Mouse (Mus musculus) lung, postnatal 0 days (tissue): ENCODE data around the gene Nwd1. TPM values are rescaled to one million over a fixed set of nuclear protein-coding genes. Genes with fewer than 3 reads are reported as not detected.
"Not testable (repeated sequence)": the region's sequence is repeated elsewhere in the genome, so short reads cannot be mapped to it uniquely, and the experiment has no call there.

ENCODE experiments used
- ATAC-seq: fragments of 200-750 bp; cut with Nextera tagmentation; 2 replicates; pipeline ENCODE4 v1.8.0; 2017; ENCODE audit warnings: moderate library complexity
- DNase-seq: peaks from one replicate; pipeline ENCODE4 v3.0.0-alpha.2; 2016; ENCODE audit warnings: low spot score
- H3K27ac ChIP-seq: fragments of 300-500 bp; sonication (generic); 2 replicates; pipeline ENCODE4 v1.5.1; 2014; ENCODE audit warnings: antibody characterized with exemption, mild to moderate bottlenecking, low read length, mixed read lengths
- H3K27me3 ChIP-seq: fragments of 300-500 bp; sonication (generic); replicated peaks from 2 replicates; pipeline ENCODE4 v1.6.1; 2014; ENCODE audit warnings: low read length, mixed read lengths; ENCODE audit not compliant: insufficient read depth
- H3K36me3 ChIP-seq: fragments of 300-500 bp; sonication (generic); 2 replicates; pipeline ENCODE4 v1.6.1; 2014; ENCODE audit warnings: low read length, mixed read lengths; ENCODE audit not compliant: insufficient read depth
- H3K4me1 ChIP-seq: fragments of 300-500 bp; sonication (generic); 2 replicates; pipeline ENCODE4 v1.6.1; 2014; ENCODE audit warnings: antibody characterized with exemption, low read depth, low read length, mixed read lengths; ENCODE audit not compliant: insufficient read depth
- H3K4me2 ChIP-seq: fragments of 300-500 bp; sonication (generic); replicated peaks from 2 replicates; pipeline ENCODE4 v1.6.1; 2014; ENCODE audit warnings: low read depth, mild to moderate bottlenecking, low read length, moderate library complexity, mixed read lengths
- H3K4me3 ChIP-seq: fragments of 300-500 bp; sonication (generic); 2 replicates; pipeline ENCODE4 v1.5.1; 2014; ENCODE audit warnings: low read depth, low read length
- H3K9ac ChIP-seq: fragments of 300-500 bp; sonication (generic); replicated peaks from 2 replicates; pipeline ENCODE4 v1.6.1; 2014; ENCODE audit warnings: low read depth, mild to moderate bottlenecking
- H3K9me3 ChIP-seq: fragments of 300-500 bp; sonication (generic); 2 replicates; pipeline ENCODE4 v1.6.1; 2016; ENCODE audit warnings: low read length, mixed read lengths
- CTCF ChIP-seq: IDR thresholded peaks from 2 replicates; pipeline ENCODE4 v1.5.1; 2016; ENCODE audit warnings: antibody characterized with exemption, mild to moderate bottlenecking
- EP300 ChIP-seq: IDR thresholded peaks from 2 replicates; pipeline ENCODE4 v1.6.1; 2016; ENCODE audit warnings: antibody characterized with exemption, mild to moderate bottlenecking, control low read depth
- WGBS: fragments of 180-500 bp; shearing (Covaris S2); extraction: QIAGEN DNeasy Blood & Tissue Kit; methylation state at CpG from one replicate; pipeline ENCODE4 v1.1.7; 2014; 5-methylcytosine and 5-hydroxymethylcytosine counted together
- polyA plus RNA-seq: library from polyadenylated mRNA; unstranded; fragments of >200 nt; fragmentation: Nextera tagmentation; extraction: Ambion mirVana; gene quantifications from 2 replicates; pipeline ENCODE4 v1.2.1, GENCODE M21; 2015

Gene Nwd1
- polyA plus RNA-seq, 1 experiment from 2014 or later, result 0.05 TPM

- Histone ChIP-seq H3K27ac (no peak overlapping the region), H3K9ac (no peak overlapping the region), H3K4me1 (no peaks in the 10 kb centered on the region), H3K4me3 (no peak overlapping the region), H3K4me2 (no peak overlapping the region), H3K36me3 (no peaks in the 10 kb centered on the region), H3K9me3 (no peaks in the 10 kb centered on the region), H3K27me3 (no peaks in the 10 kb centered on the region)
- no peak for DNase-seq
- peak; percentile 35 for ATAC-seq
- WGBS, result 26% methylated on average over 2 of the region's 2 CpGs
- no peak for TF ChIP-seq CTCF
These were observed 36.6 kb downstream of the Nwd1 start for GRCm38 (mm10) chr8:72683010-72683521.

GRCm38 (mm10) chr8:72683572-72684099 lies 37.1 kb downstream of the Nwd1 start:
- not testable (repeated sequence) for H3K27ac ChIP-seq, H3K4me3 ChIP-seq, H3K9me3 ChIP-seq, ATAC-seq, H3K27me3 ChIP-seq, H3K36me3 ChIP-seq, H3K9ac ChIP-seq, H3K4me1 ChIP-seq, DNase-seq, H3K4me2 ChIP-seq
- WGBS, result 87% methylated on average over 5 of the region's 5 CpGs

GRCm38 (mm10) chr8:72698349-72698926 lies 51.9 kb downstream of the Nwd1 start:
- DNase-seq (no peak), ATAC-seq (no peak)
- no peaks in the 10 kb centered on the region for H3K9me3 ChIP-seq
- no peak overlapping the region for H3K27ac ChIP-seq
- 97% methylated on average over 2 of the region's 2 CpGs for WGBS
- no peaks in the 10 kb centered on the region for H3K27me3 ChIP-seq
- H3K4me3 ChIP-seq, result no peak overlapping the region
- no peak overlapping the region for H3K4me2 ChIP-seq
- no peaks in the 10 kb centered on the region for H3K36me3 ChIP-seq
- H3K4me1 ChIP-seq, result no peaks in the 10 kb centered on the region
- no peak for TF ChIP-seq EP300
- no peak for TF ChIP-seq CTCF
- H3K9ac ChIP-seq, result no peak overlapping the region

DNA sequence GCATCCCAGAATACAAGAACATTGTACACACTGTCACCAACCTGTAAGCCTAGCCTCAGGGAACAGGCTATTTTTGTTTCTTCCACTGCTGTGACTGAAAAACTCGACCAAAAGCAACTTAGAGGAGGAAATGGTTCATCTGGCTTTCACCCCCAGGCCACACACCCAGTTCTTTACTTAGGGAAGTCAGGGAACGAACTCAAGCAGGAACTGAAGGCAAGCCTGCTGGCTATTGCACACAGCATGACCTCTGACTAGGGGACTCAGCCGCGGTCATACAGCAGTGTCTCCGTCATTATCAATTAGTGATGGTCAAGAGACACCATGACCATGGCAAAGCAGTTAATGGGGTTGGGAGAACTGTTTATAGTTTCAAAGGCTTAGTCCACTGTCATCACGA lies 66.1 kb downstream of the Nwd1 start:
- Histone ChIP-seq H3K27ac (no peak overlapping the region), H3K36me3 (no peaks in the 10 kb centered on the region), H3K27me3 (no peaks in the 10 kb centered on the region), H3K4me2 (no peak overlapping the region), H3K4me3 (no peak overlapping the region), H3K9ac (no peak overlapping the region), H3K9me3 (no peaks in the 10 kb centered on the region), H3K4me1 (no peaks in the 10 kb centered on the region)
- no peak for TF ChIP-seq EP300
- no peak for TF ChIP-seq CTCF
- 65% methylated on average over 6 of the region's 6 CpGs for WGBS
- DNase-seq (no peak), ATAC-seq (no peak)

DNA sequence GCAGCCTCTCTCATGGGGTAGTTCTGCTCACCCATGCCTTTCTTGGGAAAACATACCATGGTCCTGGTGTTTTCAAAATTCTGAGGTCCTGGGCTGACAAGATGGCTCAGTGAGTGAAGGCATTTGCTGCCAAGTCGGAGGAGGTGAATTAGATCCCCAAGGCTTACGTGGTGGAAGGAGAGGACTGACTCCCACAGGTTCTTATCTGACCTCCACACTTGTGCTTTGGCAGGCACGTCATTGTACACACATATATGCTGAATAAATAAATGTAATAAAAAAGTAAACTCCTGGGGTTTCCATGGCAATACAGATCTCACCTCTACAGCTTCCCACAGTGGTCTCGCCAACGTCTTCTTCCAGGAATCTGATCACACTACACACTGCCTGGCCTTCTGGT lies 70.1 kb downstream of the Nwd1 start:
- no peak overlapping the region for H3K27ac ChIP-seq

GRCm38 (mm10) chr8:72720541-72720940 lies 74.0 kb downstream of the Nwd1 start:
- Histone ChIP-seq H3K27me3 (no peaks in the 10 kb centered on the region), H3K27ac (no peak overlapping the region), H3K36me3 (0 out of 2 replicates have a peak, but pooled peaks cover 3% of the 10 kb centered on the region), H3K9ac (no peak overlapping the region), H3K9me3 (no peaks in the 10 kb centered on the region), H3K4me1 (peaks cover 5% of the 10 kb centered on the region; the same call in 1 of the 2 replicates), H3K4me2 (no peak overlapping the region), H3K4me3 (no peak overlapping the region)
- 12% methylated on average over 1 of the region's 1 CpGs for WGBS
- ATAC-seq (no peak), DNase-seq (no peak)
- TF ChIP-seq EP300, result no peak
- no peak for TF ChIP-seq CTCF

More for the DNA sequence above, 70.1 kb downstream of the Nwd1 start:
- Histone ChIP-seq H3K9me3 (no peaks in the 10 kb centered on the region), H3K9ac (no peak overlapping the region), H3K36me3 (no peaks in the 10 kb centered on the region), H3K4me2 (no peak overlapping the region), H3K27me3 (no peaks in the 10 kb centered on the region), H3K4me3 (no peak overlapping the region), H3K4me1 (no peaks in the 10 kb centered on the region)
- WGBS, result 44% methylated on average over 5 of the region's 5 CpGs
- ATAC-seq, result no peak
- TF ChIP-seq EP300 (no peak), CTCF (no peak)
- DNase-seq, result no peak
